Mouse (Mus musculus) ZHBTc4 (cell line): ENCODE measurements around the gene Sez6l2.
"Not testable (repeated sequence)": the region's sequence is repeated elsewhere in the genome, so short reads cannot be mapped to it uniquely, and the experiment has no call there.

ENCODE experiments used
- DNase-seq: peaks from one replicate; pipeline ENCODE4 v3.0.0-alpha.2; 2011; ENCODE audit warnings: low read depth, low spot score

Gene Sez6l2

GRCm38 (mm10) chr7:126949793-126950646 lies at the start of gene Sez6l2:
TSS of gene Sez6l2 (plus strand) at chr7:126950563.
- peak; percentile 92 for DNase-seq

GRCm38 (mm10) chr7:126905590-126905989 lies 44.8 kb upstream of the Sez6l2 start:
- DNase-seq = no peak

- no peak for DNase-seq
Measured at GRCm38 (mm10) chr7:126914844-126915243, 35.5 kb upstream of the Sez6l2 start.

- not testable (repeated sequence) for DNase-seq
Measured at GRCm38 (mm10) chr7:126918356-126918755, 32.0 kb upstream of the Sez6l2 start.

- DNase-seq = no peak
Measured at GRCm38 (mm10) chr7:126919973-126920372, 30.4 kb upstream of the Sez6l2 start.

- DNase-seq = no peak
Measured at GRCm38 (mm10) chr7:126921563-126921962, 28.8 kb upstream of the Sez6l2 start.

GRCm38 (mm10) chr7:126922624-126923060 lies 27.7 kb upstream of the Sez6l2 start, which contains the start of gene Tmem219:
TSS of gene Tmem219 (minus strand) at chr7:126922917.
- DNase-seq = no peak

GRCm38 (mm10) chr7:126923999-126924398 lies 26.4 kb upstream of the Sez6l2 start:
- DNase-seq = no peak

- DNase-seq = no peak
Measured at GRCm38 (mm10) chr7:126926299-126926698, 24.1 kb upstream of the Sez6l2 start.

- peak; percentile 95 for DNase-seq
Measured at GRCm38 (mm10) chr7:126928384-126929037, 21.9 kb upstream of the Sez6l2 start, which contains the start of gene Kctd13. TSS of gene Kctd13 (plus strand) at chr7:126928879.

- DNase-seq = no peak
Measured at GRCm38 (mm10) chr7:126929046-126929445, 21.3 kb upstream of the Sez6l2 start.

- DNase-seq = no peak
Measured at GRCm38 (mm10) chr7:126932652-126933051, 17.7 kb upstream of the Sez6l2 start.

- no peak for DNase-seq
Measured at GRCm38 (mm10) chr7:126941171-126941570, 9.2 kb upstream of the Sez6l2 start.

GRCm38 (mm10) chr7:126941801-126942200 lies 8.6 kb upstream of the Sez6l2 start:
- no peak for DNase-seq

GRCm38 (mm10) chr7:126946530-126946929 lies 3.8 kb upstream of the Sez6l2 start:
- peak; percentile 72 for DNase-seq

- no peak for DNase-seq
Measured at GRCm38 (mm10) chr7:126948626-126949025, 1.7 kb upstream of the Sez6l2 start.

- no peak for DNase-seq
Measured at GRCm38 (mm10) chr7:126949403-126949792, 965 bp upstream of the Sez6l2 start, which contains the start of gene Asphd1. TSS of gene Asphd1 (minus strand) at chr7:126949582.

GRCm38 (mm10) chr7:126950647-126951615 lies 568 bp downstream of the Sez6l2 start:
- DNase-seq = no peak

GRCm38 (mm10) chr7:126951741-126952140 lies 1.4 kb downstream of the Sez6l2 start:
- DNase-seq = no peak

GRCm38 (mm10) chr7:126952646-126953045 lies 2.3 kb downstream of the Sez6l2 start:
- DNase-seq = no peak

GRCm38 (mm10) chr7:126955125-126955524 lies 4.8 kb downstream of the Sez6l2 start:
- DNase-seq = no peak
